Mouse (Mus musculus) ES-CJ7 (cell line): ENCODE data around the gene Cpne8.
A peak's percentile ranks its signal among the peaks of the same experiment; 100 is the strongest.

Experiments
- DNase-seq: peaks from one replicate; pipeline ENCODE4 v3.0.0; 2011; ENCODE audit warnings: low read depth, low spot score

Gene Cpne8

GRCm38 (mm10) chr15:90678985-90679759 lies at the start of gene Cpne8:
Gene Cpne8 (minus strand): TSS chr15:90679432.
- DNase-seq: peak; percentile 32

GRCm38 (mm10) chr15:90717717-90718116 lies 38.5 kb upstream of the Cpne8 start:
- peak; percentile 22 for DNase-seq

- no peak for DNase-seq
Observed at GRCm38 (mm10) chr15:90709296-90709695, 30.1 kb upstream of the Cpne8 start.

- DNase-seq: no peak
Observed at GRCm38 (mm10) chr15:90704314-90704713, 25.1 kb upstream of the Cpne8 start.

GRCm38 (mm10) chr15:90703502-90704232 lies 24.4 kb upstream of the Cpne8 start:
- no peak for DNase-seq

- DNase-seq: no peak
Observed at GRCm38 (mm10) chr15:90686770-90687169, 7.5 kb upstream of the Cpne8 start.

- DNase-seq: peak; percentile 69
Observed at GRCm38 (mm10) chr15:90679760-90680579, 738 bp upstream of the Cpne8 start.

- DNase-seq: peak; percentile 14
Observed at GRCm38 (mm10) chr15:90678488-90678887, 744 bp downstream of the Cpne8 start.

- no peak for DNase-seq
Observed at GRCm38 (mm10) chr15:90669494-90669893, 9.7 kb downstream of the Cpne8 start.

GRCm38 (mm10) chr15:90666893-90667292 lies 12.3 kb downstream of the Cpne8 start:
- DNase-seq: no peak

GRCm38 (mm10) chr15:90664615-90665014 lies 14.6 kb downstream of the Cpne8 start:
- DNase-seq: no peak

- DNase-seq: no peak
Observed at GRCm38 (mm10) chr15:90663631-90664030, 15.6 kb downstream of the Cpne8 start.

GRCm38 (mm10) chr15:90660723-90661122 lies 18.5 kb downstream of the Cpne8 start:
- no peak for DNase-seq

GRCm38 (mm10) chr15:90658053-90658452 lies 21.2 kb downstream of the Cpne8 start:
- DNase-seq: no peak

- DNase-seq: no peak
Observed at GRCm38 (mm10) chr15:90656521-90656920, 22.7 kb downstream of the Cpne8 start.

GRCm38 (mm10) chr15:90647011-90647577 lies 32.1 kb downstream of the Cpne8 start:
- no peak for DNase-seq

- no peak for DNase-seq
Observed at GRCm38 (mm10) chr15:90646326-90646725, 32.9 kb downstream of the Cpne8 start.

- DNase-seq: no peak
Observed at GRCm38 (mm10) chr15:90645828-90646227, 33.4 kb downstream of the Cpne8 start.

- DNase-seq: no peak
Observed at GRCm38 (mm10) chr15:90624201-90624600, 55.0 kb downstream of the Cpne8 start.

GRCm38 (mm10) chr15:90622005-90622404 lies 57.2 kb downstream of the Cpne8 start:
- DNase-seq: no peak

GRCm38 (mm10) chr15:90619736-90620135 lies 59.5 kb downstream of the Cpne8 start:
- DNase-seq: no peak
